Mouse (Mus musculus) forebrain, embryonic 15.5 days (tissue): ENCODE results near the gene Atp6v1g3. TPM values are rescaled to one million over a fixed set of nuclear protein-coding genes. Genes with fewer than 3 reads are reported as not detected.

Experiments used
- ATAC-seq: fragments of 200-750 bp; cut with Nextera tagmentation; replicated peaks from 2 replicates; pipeline ENCODE4 v1.8.0; 2017; ENCODE audit warnings: mild to moderate bottlenecking, moderate TSS enrichment, moderate library complexity
- H3K27ac ChIP-seq: fragments of 300-500 bp; sonication (generic); replicated peaks from 2 replicates; pipeline ENCODE4 v1.5.1; 2015; ENCODE audit warnings: mild to moderate bottlenecking, inconsistent platforms
- H3K27me3 ChIP-seq: fragments of 300-500 bp; sonication (generic); 2 replicates; pipeline ENCODE4 v1.6.1; 2015; ENCODE audit warnings: inconsistent platforms
- H3K36me3 ChIP-seq: fragments of 300-500 bp; sonication (generic); 2 replicates; pipeline ENCODE4 v1.6.1; 2015; ENCODE audit warnings: mild to moderate bottlenecking, inconsistent platforms
- H3K4me1 ChIP-seq: fragments of 300-500 bp; sonication (generic); 2 replicates; pipeline ENCODE4 v1.6.1; 2015; ENCODE audit warnings: inconsistent platforms
- H3K4me2 ChIP-seq: fragments of 300-500 bp; sonication (generic); replicated peaks from 2 replicates; pipeline ENCODE4 v1.6.1; 2015; ENCODE audit warnings: mild to moderate bottlenecking, inconsistent platforms
- H3K4me3 ChIP-seq: fragments of 300-500 bp; sonication (generic); 2 replicates; pipeline ENCODE4 v1.5.1; 2015; ENCODE audit warnings: mild to moderate bottlenecking, inconsistent platforms
- H3K9ac ChIP-seq: fragments of 300-500 bp; sonication (generic); replicated peaks from 2 replicates; pipeline ENCODE4 v1.6.1; 2015; ENCODE audit warnings: mild to moderate bottlenecking, inconsistent platforms
- H3K9me3 ChIP-seq: fragments of 300-500 bp; sonication (generic); 2 replicates; pipeline ENCODE4 v1.6.1; 2016; ENCODE audit warnings: inconsistent platforms
- WGBS: fragments of 180-500 bp; shearing (Covaris S2); methylation state at CpG from one replicate; pipeline ENCODE4 v1.1.7; 2015; ENCODE audit warnings: mixed read lengths; 5-methylcytosine and 5-hydroxymethylcytosine counted together
- polyA plus RNA-seq: library from polyadenylated mRNA; unstranded; fragments of >200 nt; fragmentation: Nextera tagmentation; extraction: Ambion mirVana; gene quantifications from 2 replicates; pipeline ENCODE4 v1.2.1, GENCODE M21; 2015

Atp6v1g3 gene
- polyA plus RNA-seq, 1 experiment from 2014 or later, result not detected

DNA sequence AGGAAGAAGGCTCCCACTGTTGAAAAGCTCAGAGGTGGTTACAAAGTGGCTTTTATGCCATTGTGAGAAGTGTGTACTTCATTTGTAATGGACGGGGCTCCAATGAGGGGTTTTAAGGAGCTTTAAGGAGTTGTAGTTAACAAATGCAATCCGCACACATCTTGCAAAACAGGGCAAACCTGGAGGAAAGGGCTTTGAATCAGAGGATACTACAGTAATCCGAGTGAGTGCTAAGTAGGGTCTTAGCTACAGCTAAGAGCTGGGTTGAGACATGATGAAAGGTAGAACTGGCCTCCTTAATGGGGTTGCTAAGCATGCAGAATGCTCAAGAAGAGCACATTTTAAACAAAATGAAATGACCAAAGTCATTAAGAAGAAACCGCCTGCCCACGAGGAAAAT is 20.9 kb downstream of the Atp6v1g3 start:
- no peak overlapping the region for H3K4me2 ChIP-seq
- no peak overlapping the region for H3K4me3 ChIP-seq
- no peak overlapping the region for H3K9ac ChIP-seq
- WGBS, result 81% methylated on average over 5 of the region's 5 CpGs
- no peaks in the 10 kb centered on the region for H3K36me3 ChIP-seq
- no peaks in the 10 kb centered on the region for H3K27me3 ChIP-seq
- no peak for ATAC-seq
- H3K27ac ChIP-seq, result no peak overlapping the region
- peaks cover 10% of the 10 kb centered on the region; the same call in 1 of the 2 replicates for H3K4me1 ChIP-seq
- H3K9me3 ChIP-seq, result no peaks in the 10 kb centered on the region

DNA sequence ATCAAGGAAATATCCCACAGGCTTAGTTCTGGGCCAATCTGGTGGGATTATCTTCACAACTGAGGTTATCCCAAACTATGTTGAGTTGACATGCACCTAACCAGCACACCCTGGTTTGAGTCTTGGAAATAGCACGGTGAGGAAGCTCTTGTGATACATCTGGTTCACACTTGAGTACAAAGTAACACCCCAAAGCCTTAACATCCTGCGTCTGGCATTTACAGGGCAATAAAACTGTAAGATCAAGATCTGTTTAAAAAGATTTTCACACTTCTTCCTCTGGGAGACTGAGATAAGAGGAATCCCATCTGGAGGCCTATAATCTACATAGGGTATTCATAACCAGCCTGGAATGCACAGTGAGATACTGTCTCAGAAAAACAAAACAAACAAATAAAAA is 24.6 kb downstream of the Atp6v1g3 start:
- Histone ChIP-seq H3K36me3 (no peaks in the 10 kb centered on the region), H3K27me3 (no peaks in the 10 kb centered on the region), H3K9ac (no peak overlapping the region), H3K27ac (no peak overlapping the region), H3K9me3 (no peaks in the 10 kb centered on the region), H3K4me3 (no peak overlapping the region), H3K4me1 (no peaks in the 10 kb centered on the region), H3K4me2 (no peak overlapping the region)
- WGBS, result 76% methylated on average over 2 of the region's 2 CpGs
- no peak for ATAC-seq

DNA sequence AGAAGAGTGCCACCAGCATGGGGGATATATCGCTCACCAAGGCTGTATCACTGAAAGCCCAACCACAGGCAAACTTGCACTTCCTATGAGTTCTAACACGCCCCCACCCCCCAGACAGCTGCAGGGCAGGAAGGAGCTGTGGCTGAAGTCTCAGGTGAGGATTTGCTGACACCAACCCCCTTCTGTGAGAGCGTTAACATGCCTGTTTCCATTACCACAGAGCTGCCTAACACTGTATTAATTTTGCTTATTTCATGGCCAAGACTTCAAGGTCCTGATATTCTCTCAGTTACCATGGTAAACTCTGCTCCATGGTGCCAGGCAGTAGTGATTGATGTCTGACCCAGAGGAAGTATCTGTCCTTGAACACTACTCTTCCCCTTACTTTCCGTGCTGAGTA is 26.0 kb downstream of the Atp6v1g3 start:
- no peak for ATAC-seq

GRCm38 (mm10) chr1:138301920-138302319 is 28.4 kb downstream of the Atp6v1g3 start:
- Histone ChIP-seq H3K4me2 (no peak overlapping the region), H3K9me3 (no peaks in the 10 kb centered on the region), H3K4me3 (no peak overlapping the region), H3K9ac (no peak overlapping the region), H3K27ac (no peak overlapping the region), H3K36me3 (no peaks in the 10 kb centered on the region), H3K4me1 (no peaks in the 10 kb centered on the region), H3K27me3 (no peaks in the 10 kb centered on the region)
- no peak for ATAC-seq
- WGBS, result 92% methylated on average over 5 of the region's 5 CpGs

More for the DNA sequence above, 26.0 kb downstream of the Atp6v1g3 start:
- Histone ChIP-seq H3K4me1 (no peaks in the 10 kb centered on the region), H3K9ac (no peak overlapping the region), H3K36me3 (no peaks in the 10 kb centered on the region), H3K9me3 (no peaks in the 10 kb centered on the region), H3K27me3 (no peaks in the 10 kb centered on the region), H3K4me3 (no peak overlapping the region), H3K27ac (no peak overlapping the region), H3K4me2 (no peak overlapping the region)
- WGBS, result 80% methylated on average over 4 of the region's 4 CpGs

DNA sequence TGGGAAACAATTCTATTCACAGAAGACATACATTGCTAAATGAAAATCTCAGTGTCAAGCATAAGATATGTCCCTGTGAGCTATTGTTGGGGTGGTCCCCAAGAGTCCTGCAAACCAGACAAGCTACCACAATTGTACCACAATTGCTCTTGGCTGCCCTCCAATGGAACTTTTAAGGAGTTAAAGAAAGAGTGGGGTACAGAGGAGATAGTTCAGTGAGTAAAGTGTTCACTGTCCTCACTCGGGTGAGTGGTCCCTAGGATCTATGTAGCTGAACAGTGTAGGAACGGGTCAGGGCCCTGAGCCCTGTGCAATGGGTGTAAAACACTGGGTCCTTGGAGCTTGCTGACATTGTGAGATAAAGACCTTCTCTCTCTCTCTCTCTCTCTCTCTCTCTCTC is 29.2 kb downstream of the Atp6v1g3 start:
- Histone ChIP-seq H3K27ac (no peak overlapping the region), H3K4me1 (no peaks in the 10 kb centered on the region), H3K9me3 (no peaks in the 10 kb centered on the region), H3K4me2 (no peak overlapping the region), H3K9ac (no peak overlapping the region), H3K4me3 (no peak overlapping the region), H3K36me3 (no peaks in the 10 kb centered on the region), H3K27me3 (no peaks in the 10 kb centered on the region)
- 90% methylated on average over 2 of the region's 2 CpGs for WGBS
- ATAC-seq, result no peak

DNA sequence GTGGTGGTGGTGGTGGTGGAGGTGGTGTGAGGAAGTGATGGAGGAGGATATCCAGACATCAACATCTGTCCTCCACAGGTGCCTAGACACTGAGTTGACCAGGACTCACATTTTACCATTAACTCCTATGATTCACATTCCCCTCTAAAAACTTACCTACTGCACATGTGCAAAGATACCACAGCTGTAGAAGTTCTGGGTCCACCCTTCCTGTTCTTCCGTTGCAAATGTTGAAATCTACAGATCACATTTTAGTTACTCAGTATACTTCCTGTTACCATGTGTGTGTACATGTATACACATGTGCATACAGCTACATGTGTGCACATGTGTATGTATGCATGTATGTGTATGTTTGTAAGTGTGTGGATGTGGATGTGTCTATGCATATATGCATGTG is 29.8 kb downstream of the Atp6v1g3 start:
- Histone ChIP-seq H3K4me2 (no peak overlapping the region), H3K36me3 (no peaks in the 10 kb centered on the region), H3K4me1 (no peaks in the 10 kb centered on the region), H3K4me3 (no peak overlapping the region), H3K9me3 (no peaks in the 10 kb centered on the region), H3K27me3 (no peaks in the 10 kb centered on the region), H3K27ac (no peak overlapping the region), H3K9ac (no peak overlapping the region)
- ATAC-seq, result no peak
- 98% methylated on average over 1 of the region's 1 CpGs for WGBS

DNA sequence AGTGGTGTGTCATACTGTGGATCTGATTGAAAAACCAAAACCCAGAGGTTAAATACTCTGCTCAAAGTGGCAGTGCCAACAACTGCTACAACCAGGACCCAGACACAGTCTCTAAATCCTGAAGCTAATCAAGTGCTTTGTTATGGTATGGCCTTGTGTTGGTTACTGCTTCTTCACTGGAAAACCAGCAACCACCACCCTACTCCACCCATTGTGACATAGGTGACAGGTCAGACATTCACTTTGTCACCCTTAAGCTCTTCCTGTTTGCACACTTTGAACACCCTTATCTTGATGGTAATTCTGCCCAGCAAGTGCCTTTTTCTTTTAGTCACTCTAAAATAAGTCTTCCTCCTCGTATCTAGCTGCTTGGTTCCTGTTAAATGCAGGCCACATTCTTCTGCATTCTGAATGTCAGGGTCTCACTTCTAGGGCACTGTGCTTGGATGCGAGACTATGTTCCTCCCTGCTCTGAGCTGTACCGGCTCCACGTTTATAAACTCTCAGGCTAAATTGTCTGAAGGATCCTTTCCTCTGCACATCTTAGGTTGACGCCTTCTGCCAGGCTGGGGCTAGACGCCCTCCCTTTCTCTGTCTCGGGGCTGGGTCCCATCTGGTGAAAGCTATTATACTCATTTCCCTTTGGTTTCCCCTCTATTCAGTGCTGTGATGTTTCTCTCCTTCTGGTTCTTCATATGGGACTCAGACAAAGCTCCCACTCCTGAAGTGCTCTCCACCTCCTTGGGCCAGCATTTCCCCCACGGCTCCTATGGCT is 30.8 kb downstream of the Atp6v1g3 start:
- Histone ChIP-seq H3K9ac (no peak overlapping the region), H3K36me3 (no peaks in the 10 kb centered on the region), H3K27ac (no peak overlapping the region), H3K4me1 (no peaks in the 10 kb centered on the region), H3K4me3 (no peak overlapping the region), H3K9me3 (no peaks in the 10 kb centered on the region), H3K27me3 (no peaks in the 10 kb centered on the region), H3K4me2 (no peak overlapping the region)
- WGBS, result 55% methylated on average over 8 of the region's 8 CpGs
- ATAC-seq, result peak; percentile 55

GRCm38 (mm10) chr1:138322657-138323056 is 49.1 kb downstream of the Atp6v1g3 start:
- Histone ChIP-seq H3K27me3 (no peaks in the 10 kb centered on the region), H3K4me3 (no peak overlapping the region), H3K4me2 (no peak overlapping the region), H3K4me1 (peaks cover 10% of the 10 kb centered on the region), H3K27ac (no peak overlapping the region), H3K9me3 (no peaks in the 10 kb centered on the region), H3K9ac (no peak overlapping the region), H3K36me3 (no peaks in the 10 kb centered on the region)
- WGBS, result 90% methylated on average over 3 of the region's 3 CpGs
- no peak for ATAC-seq

- no peak for ATAC-seq
- Histone ChIP-seq H3K4me1 (peaks cover 10% of the 10 kb centered on the region), H3K27me3 (no peaks in the 10 kb centered on the region), H3K9ac (no peak overlapping the region), H3K36me3 (no peaks in the 10 kb centered on the region), H3K4me2 (no peak overlapping the region), H3K4me3 (no peak overlapping the region), H3K27ac (no peak overlapping the region), H3K9me3 (no peaks in the 10 kb centered on the region)
- WGBS, result 89% methylated on average over 4 of the region's 4 CpGs
Observed at GRCm38 (mm10) chr1:138323076-138323630, 49.6 kb downstream of the Atp6v1g3 start.

GRCm38 (mm10) chr1:138326091-138326490 is 52.6 kb downstream of the Atp6v1g3 start:
- H3K4me2 ChIP-seq, result no peak overlapping the region
- no peak overlapping the region for H3K9ac ChIP-seq
- peak; percentile 45; the same call in 1 of the 2 replicates for ATAC-seq
- H3K4me3 ChIP-seq, result no peak overlapping the region
- H3K36me3 ChIP-seq, result no peaks in the 10 kb centered on the region
- no peaks in the 10 kb centered on the region for H3K9me3 ChIP-seq
- H3K27ac ChIP-seq, result no peak overlapping the region
- H3K27me3 ChIP-seq, result no peaks in the 10 kb centered on the region
- peaks cover 15% of the 10 kb centered on the region for H3K4me1 ChIP-seq
- WGBS, result 13% methylated on average over 4 of the region's 4 CpGs

- no peak for ATAC-seq
- H3K4me3 ChIP-seq, result no peak overlapping the region
- no peaks in the 10 kb centered on the region for H3K36me3 ChIP-seq
- H3K4me2 ChIP-seq, result no peak overlapping the region
- H3K9me3 ChIP-seq, result no peaks in the 10 kb centered on the region
- H3K9ac ChIP-seq, result no peak overlapping the region
- peaks cover 15% of the 10 kb centered on the region for H3K4me1 ChIP-seq
- H3K27ac ChIP-seq, result no peak overlapping the region
- WGBS, result 35% methylated on average over 2 of the region's 2 CpGs
- no peaks in the 10 kb centered on the region for H3K27me3 ChIP-seq
Observed at GRCm38 (mm10) chr1:138326566-138326965, 53.0 kb downstream of the Atp6v1g3 start.

DNA sequence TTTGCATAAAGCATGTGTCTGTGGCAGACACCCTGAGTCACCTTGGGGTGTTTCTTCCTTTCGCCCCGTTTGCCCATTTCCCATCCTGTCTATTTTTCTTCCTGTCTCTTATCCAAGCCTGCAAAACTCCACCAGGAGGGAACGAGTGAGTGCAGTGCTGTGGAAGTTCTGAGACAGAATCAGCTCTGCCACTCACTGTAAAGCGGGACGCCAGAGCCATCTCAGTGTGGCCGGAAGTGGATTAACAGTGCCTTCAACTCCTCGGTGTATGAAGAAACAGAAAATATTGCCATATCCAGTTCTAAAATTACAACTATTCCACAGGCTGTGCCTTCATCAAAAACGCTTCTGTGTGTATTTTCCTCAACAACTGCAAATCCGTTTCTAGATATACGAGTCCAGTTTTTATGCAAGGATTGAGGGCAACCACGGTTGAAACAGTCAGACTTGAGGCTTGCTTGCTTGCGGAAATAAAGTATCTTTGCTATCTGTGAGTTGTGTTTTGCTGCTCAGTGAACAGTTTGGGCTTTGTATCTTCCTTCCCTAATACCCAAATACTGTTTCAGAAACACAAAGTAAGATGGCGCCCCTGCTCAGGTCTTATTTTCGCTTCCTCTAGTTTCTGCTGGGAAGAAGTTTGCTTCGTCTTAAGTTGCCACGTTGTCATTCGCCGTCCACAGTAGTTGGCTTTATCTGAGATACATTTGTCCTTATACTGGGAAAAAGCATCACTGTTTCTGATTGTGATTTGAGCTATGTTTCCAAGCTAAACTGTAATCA is 54.1 kb downstream of the Atp6v1g3 start:
- Histone ChIP-seq H3K4me2 (no peak overlapping the region), H3K4me1 (peaks cover 15% of the 10 kb centered on the region), H3K27me3 (no peaks in the 10 kb centered on the region), H3K4me3 (no peak overlapping the region), H3K36me3 (no peaks in the 10 kb centered on the region), H3K27ac (no peak overlapping the region), H3K9me3 (no peaks in the 10 kb centered on the region), H3K9ac (no peak overlapping the region)
- no peak for ATAC-seq
- WGBS, result 74% methylated on average over 18 of the region's 18 CpGs
